Mouse (Mus musculus) stomach, postnatal 0 days (tissue): ENCODE results near the gene S100a10.

Source experiments
- CTCF ChIP-seq: IDR thresholded peaks from 2 replicates; pipeline ENCODE4 v1.5.1; 2016; ENCODE audit warnings: antibody characterized with exemption, low read depth, mild to moderate bottlenecking, moderate library complexity
- EP300 ChIP-seq: optimal IDR thresholded peaks from 2 replicates; pipeline ENCODE3; 2016; ENCODE audit warnings: antibody characterized with exemption

DNA sequence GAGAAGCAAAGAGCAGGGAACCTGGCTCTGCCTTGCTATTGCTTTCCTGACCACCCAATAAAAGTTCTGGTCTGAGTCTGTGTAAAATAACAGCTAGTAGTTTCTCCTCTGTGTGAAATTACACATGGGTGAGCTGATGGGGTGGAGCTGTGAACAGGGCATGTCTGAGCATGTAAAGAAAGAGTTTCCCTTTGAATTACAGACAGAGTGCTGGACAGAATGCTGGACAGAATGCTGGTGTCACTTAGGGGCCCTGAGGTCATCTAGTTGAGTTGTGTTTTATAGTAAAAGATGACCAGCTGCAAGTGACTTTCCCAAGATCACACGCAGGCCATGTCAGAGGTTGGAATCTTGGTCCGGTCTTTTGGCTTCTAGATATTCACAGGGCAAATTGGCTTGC lies 37.2 kb downstream of the S100a10 start:
- TF ChIP-seq CTCF (no peak), EP300 (no peak)
